Mouse (Mus musculus) right cerebral cortex, postnatal 14 days (tissue): ENCODE data around the gene Baiap2l1.

Experiments used
- DNase-seq: peaks from one replicate; pipeline ENCODE4 v3.0.0; 2022

Baiap2l1 gene

GRCm38 (mm10) chr5:144255632-144256540 is 102.0 kb downstream of the Baiap2l1 start:
- DNase-seq: peak; percentile 37

GRCm38 (mm10) chr5:144254811-144255631 is 102.9 kb downstream of the Baiap2l1 start:
- peak; percentile 80 for DNase-seq

- DNase-seq: no peak
Observed at GRCm38 (mm10) chr5:144254122-144254810, 103.6 kb downstream of the Baiap2l1 start.

- no peak for DNase-seq
Observed at GRCm38 (mm10) chr5:144253212-144253611, 104.7 kb downstream of the Baiap2l1 start.

- no peak for DNase-seq
Observed at GRCm38 (mm10) chr5:144251876-144252577, 105.9 kb downstream of the Baiap2l1 start.

GRCm38 (mm10) chr5:144249871-144250270 is 108.0 kb downstream of the Baiap2l1 start:
- no peak for DNase-seq

DNA sequence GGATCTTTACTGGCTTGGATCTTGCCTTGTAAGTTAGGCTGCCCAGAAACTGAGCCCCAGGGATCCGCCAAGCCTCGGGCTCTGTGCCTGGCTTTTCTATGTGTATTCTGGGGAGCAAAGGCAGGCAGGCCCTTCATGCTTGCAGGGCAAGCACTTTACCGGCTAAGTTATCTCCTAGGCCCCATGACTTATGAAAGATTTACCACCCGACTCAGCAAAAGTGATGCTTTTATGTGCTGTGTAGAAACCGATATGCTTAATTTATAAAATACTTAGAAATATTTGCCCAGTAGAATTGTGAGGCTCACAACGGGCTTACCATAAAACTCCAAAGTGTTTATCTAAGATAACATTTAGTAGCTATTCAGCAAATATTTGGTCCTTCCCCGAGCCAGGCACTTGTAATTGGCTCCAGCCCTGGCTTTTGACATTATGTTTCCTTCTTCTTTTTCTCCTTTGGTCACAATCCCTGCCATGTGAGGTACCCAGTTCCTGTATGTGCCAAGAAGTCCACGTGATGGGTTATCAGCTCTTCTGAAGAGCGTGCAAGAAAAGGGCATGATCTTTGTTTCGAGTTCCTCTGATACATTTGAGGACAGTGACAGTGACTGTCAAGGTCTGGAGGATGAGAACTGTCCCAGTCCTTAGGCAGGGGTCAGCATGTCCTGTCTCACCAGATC is 109.9 kb downstream of the Baiap2l1 start:
- no peak for DNase-seq

- no peak for DNase-seq
Observed at GRCm38 (mm10) chr5:144247307-144247706, 110.6 kb downstream of the Baiap2l1 start.

DNA sequence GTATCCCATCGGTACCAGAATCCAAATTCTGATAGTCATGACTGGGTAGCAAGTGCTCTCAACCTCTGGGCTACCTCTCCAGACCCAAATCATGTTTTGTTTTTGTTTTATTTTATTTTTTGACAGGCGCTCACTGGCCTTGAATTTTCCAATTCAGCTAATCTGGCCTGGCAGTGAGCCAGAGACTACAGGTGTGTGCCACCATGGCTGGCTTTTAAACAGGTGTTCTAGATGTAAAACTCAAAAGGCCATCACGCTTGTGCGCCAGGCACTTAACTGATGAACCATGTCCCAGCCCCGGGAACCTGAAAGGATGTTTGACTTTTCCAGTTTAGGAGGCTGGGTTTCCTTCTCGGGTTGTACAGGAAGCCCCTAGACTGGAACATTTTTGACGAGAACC is 111.2 kb downstream of the Baiap2l1 start:
- no peak for DNase-seq

- no peak for DNase-seq
Observed at GRCm38 (mm10) chr5:144245592-144245991, 112.3 kb downstream of the Baiap2l1 start.

GRCm38 (mm10) chr5:144243901-144244487 is 113.9 kb downstream of the Baiap2l1 start, which contains the start of gene Bri3:
TSS of gene Bri3 (plus strand) at chr5:144244437.
- no peak for DNase-seq

GRCm38 (mm10) chr5:144238969-144239368 is 118.9 kb downstream of the Baiap2l1 start:
- DNase-seq: no peak

- no peak for DNase-seq
Observed at GRCm38 (mm10) chr5:144234714-144235113, 123.2 kb downstream of the Baiap2l1 start.

DNA sequence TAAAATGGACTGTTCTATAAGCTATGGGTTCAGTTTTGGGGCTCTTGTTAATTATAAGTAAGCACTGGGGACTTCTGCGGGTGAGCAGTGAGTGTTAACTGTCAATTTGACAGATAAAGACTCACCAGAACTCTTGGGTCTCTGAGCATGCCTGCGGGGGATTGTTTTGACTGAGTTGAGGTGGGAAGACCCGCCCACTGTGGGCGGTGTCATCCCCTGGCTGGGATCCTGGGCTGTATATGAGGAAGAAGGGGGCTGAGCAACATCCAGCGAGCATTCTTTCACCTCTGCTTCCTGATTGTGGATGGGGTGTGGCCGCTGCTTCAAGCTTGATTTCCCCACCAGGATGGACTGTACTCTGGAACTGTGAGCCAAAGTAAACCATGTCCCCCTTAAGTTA is 123.7 kb downstream of the Baiap2l1 start:
- no peak for DNase-seq

DNA sequence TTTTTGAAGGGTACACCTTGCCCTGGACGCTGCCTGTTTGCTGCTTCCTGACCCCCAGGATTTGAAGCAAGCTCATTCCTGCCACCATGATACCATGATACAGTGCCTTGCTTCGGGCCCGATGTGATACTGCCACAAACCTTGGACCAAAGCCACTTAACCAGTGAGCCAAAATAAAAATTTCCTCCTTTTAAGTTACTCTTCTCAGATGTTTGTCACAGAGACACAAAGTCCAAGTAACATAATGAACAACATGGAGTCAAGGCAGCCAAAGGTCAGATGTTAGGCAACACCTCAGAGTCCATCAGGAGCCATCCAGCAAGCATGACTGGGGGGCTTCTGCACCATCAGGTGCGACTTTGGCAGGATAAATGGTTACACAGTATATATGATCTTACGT is 125.4 kb downstream of the Baiap2l1 start:
- DNase-seq: no peak

GRCm38 (mm10) chr5:144231410-144231809 is 126.5 kb downstream of the Baiap2l1 start:
- DNase-seq: no peak

GRCm38 (mm10) chr5:144230216-144230615 is 127.7 kb downstream of the Baiap2l1 start:
- DNase-seq: no peak

GRCm38 (mm10) chr5:144226220-144226619 is 131.7 kb downstream of the Baiap2l1 start:
- DNase-seq: no peak

DNA sequence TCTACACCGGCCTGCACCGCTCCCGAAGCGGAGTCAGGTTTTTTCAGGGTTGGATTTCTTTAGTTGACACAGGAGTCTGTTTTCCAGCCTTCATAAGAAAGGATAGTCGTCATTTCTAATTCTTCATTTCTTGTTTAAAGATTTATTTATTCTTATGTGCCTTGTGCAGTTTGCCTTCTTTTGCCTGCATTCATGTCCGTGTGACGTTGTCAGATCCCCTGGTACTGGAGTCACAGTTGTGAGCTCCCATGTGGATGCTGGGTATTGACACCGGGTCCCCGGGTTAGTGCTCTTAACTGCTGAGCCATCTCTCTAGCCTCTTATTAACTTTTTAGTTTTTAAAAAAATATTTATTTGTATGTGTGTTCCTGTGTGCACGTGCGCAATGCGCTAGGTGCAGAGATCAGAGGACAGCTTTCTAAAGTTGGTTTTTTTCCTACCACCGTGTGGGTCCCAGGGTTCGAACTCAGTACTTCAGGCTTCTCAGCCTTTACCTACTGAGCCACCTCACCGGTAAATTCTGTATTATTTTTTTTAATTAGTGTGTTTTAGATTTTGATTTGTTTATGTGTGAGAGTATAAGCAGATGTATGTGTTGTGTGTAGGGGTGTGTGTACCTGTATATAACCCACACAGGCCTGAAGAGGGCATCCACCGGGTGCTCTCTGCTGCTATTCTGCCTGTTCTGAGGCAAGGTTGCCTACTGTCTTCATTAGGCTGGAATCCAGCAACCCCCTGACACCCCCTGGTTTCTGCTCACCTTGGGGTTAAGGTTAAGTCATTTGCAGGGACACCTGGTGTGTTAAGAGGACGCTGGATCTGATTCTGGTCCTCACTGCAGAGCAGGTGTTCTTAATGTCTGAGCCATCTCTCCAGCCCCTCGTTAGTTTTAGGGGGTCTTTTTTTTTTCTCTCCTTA is 133.8 kb downstream of the Baiap2l1 start:
- no peak for DNase-seq

DNA sequence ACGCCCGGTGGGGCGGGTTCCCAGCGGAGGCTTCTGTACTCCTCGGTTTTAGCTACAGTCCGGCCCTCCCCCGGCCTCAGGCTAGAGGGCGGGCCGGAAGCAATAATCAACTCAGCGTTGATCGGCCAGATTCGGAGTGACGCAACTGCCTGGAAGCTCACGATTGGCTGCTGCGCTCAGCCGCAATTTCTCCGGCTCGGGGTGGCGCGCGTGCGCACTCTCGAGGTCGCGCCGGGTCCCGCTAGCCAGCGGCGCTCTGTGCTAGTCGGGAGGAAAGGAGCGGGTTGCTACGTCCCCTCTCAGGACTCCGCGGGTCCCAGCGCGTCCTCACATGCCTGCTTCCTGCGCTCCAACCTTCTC is 134.4 kb downstream of the Baiap2l1 start, which contains the start of gene Tecpr1:
Gene Tecpr1 (minus strand): TSS at position 113 of the 360 bp plus-strand sequence.
- DNase-seq: peak; percentile 95
